Mouse (Mus musculus): ENCODE measurements around the gene Sema6d.

GRCm38 (mm10) chr2:124308605-124309004 is 218.8 kb downstream of the Sema6d start:
- TF ChIP-seq CTCF (IDR thresholded peaks at IDR 0.05; ENCODE audit: borderline replicate concordance, insufficient read depth, low read depth, low read length) (no peak), POLR2A (IDR thresholded peaks at IDR 0.05; ENCODE audit: borderline replicate concordance, insufficient read depth, low read length) (no peak)
